Mouse (Mus musculus) spleen, adult 10 weeks (tissue): Measurements from ENCODE around the gene Ano3. TPM values are rescaled to one million over a fixed set of nuclear protein-coding genes. Genes with fewer than 3 reads are reported as not detected.

ENCODE experiments used
- polyA plus RNA-seq: library from polyadenylated mRNA; stranded (reverse); fragments of 350-450 nt; fragmentation: Illumina TruSeq; extraction: RNeasy Lipid Tissue Mini Kit (QIAGEN cat#74804); gene quantifications from one replicate; pipeline ENCODE4 v1.2.3, GENCODE M21; 2015; ENCODE audit warnings: low replicate concordance; ENCODE audit not compliant: insufficient read depth

Ano3 gene
- polyA plus RNA-seq: not detected

GRCm38 (mm10) chr2:110950823-110951222, at the start of gene Ano3:
TSS of gene Ano3 (minus strand) at chr2:110950923.

DNA sequence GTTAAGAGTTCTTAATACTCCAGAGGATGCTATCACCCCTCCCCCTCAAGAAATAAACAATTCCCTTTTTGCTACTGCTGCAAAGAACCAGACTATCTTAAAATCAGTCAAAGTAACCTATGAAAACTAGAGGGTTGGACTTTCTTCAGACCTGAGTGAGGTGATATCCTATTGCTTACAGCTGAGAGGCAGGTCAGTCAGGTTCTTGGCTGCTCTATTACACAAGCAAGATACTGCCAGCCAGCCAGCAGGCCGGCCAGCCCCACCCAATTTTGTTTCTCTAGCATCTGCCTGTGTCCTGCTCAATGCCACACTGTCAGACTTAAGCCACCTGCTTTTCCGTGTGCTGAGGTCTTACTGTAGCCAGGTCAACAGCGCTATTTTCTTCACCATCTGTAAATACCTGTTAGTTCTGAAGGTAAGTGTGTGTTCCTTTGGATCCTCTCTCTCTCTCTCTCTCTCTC, 229.4 kb downstream of the Ano3 start, which contains the start of gene Muc15:
Muc15 (plus strand) TSS at position 51 of the 464 bp plus-strand sequence.

Other genes starting within 250 kb of the Ano3 start
- gene Muc15, start 229.6 kb downstream of the Ano3 start, polyA plus RNA-seq: 0.23 TPM
- gene Gm13941, start 155.1 kb upstream of the Ano3 start, polyA plus RNA-seq: not detected
- gene Gm15130, start 202.0 kb upstream of the Ano3 start, polyA plus RNA-seq: not detected